ENCODE assay signal across 8 mouse cellular contexts in the genomic region with DNA sequence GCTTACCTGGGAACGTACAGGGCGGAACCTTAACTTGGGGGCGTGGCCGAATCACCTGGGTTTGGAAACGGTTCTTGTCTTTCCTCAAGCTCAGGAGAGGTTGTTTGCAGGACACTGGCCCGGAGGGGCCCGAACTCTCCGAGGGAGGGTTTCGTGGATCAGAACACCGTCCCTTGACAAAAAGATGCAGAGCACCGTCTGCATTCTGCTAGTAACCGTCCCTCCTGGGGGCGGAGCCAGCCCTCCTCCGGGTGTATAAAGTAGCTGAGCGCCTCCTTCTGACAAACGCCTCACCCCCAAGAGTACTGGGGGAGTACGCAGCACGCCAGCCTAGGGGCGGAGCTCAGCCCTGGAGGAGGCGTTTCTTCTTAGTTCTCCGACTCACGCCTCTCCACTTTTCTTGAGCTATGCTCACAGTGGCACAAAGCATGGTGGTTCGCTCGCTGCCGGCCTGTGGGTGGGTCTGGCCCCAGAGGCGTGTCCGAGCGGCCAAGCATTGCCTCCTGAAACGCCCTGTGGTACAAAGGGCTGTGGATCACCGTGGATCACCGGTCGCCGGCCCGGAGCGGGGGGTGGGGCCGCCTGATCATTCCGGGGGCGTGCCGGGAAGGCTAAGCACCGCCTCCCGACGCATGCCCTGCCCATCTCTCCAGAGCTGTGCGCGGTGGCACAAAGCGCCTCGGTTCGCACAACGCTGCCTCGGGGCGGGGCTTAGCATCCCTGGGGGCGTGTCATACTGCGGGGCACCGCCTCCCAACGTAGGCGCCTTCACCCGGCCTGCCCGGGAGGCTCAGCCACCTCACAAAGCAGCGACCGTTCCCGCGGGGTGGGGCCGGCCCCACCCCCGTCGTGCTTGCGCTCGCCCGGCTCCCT. TPM values are rescaled to one million over a fixed set of nuclear protein-coding genes. Genes with fewer than 3 reads are reported as not detected.
DNase-seq lines count a peak whose midpoint lies in the region; ATAC-seq and TF ChIP-seq lines count a peak whose summit lies in the region.

No protein-coding gene starts in this region.

- no peaks in the 10 kb centered on the region for H3K9me3 ChIP-seq in forebrain, embryonic 10.5 days
- H3K9me3 ChIP-seq in heart, embryonic 15.5 days (replicated peaks): no peaks in the 10 kb centered on the region
- H3K9me3 ChIP-seq in liver, embryonic 14.5 days (ENCODE audit: control insufficient read depth, low read length): no peaks in the 10 kb centered on the region
- no peaks in the 10 kb centered on the region for H3K9me3 ChIP-seq in neural tube, embryonic 11.5 days (ENCODE audit: control insufficient read depth, low read length)
- H3K9me3 ChIP-seq in stomach, postnatal 0 days (ENCODE audit: control insufficient read depth, low read length): no peaks in the 10 kb centered on the region

- H3K4me2 ChIP-seq in heart, embryonic 15.5 days: peak overlapping the region; percentile 82
- H3K4me2 ChIP-seq in liver, embryonic 14.5 days (ENCODE audit: low read depth): peak overlapping the region; percentile 73
- H3K4me2 ChIP-seq in neural tube, embryonic 11.5 days (ENCODE audit: low read depth): peak overlapping the region; percentile 81
- peak overlapping the region; percentile 57 for H3K4me2 ChIP-seq in stomach, postnatal 0 days (replicated peaks; ENCODE audit: low read depth)

- peak; percentile 99 to 100 for DNase-seq in CD8-positive naive resting alpha-beta T cell, adult 2 months (ENCODE audit: low read depth in 2 of 2, low spot score in 2 of 2)
- peak; percentile 95 for DNase-seq in c-Kit-positive CD71-negative TER-119-negative erythroid progenitor cells, embryonic 14.5 days (ENCODE audit: low read depth)
- peak; percentile 100 for DNase-seq in forebrain, embryonic 10.5 days (ENCODE audit: extremely low spot score, low spot score)
- DNase-seq in kidney, postnatal 25 days: peak; percentile 99
- peak; percentile 93 to 95 (median 95) for DNase-seq in liver, embryonic 14.5 days (ENCODE audit: low read depth in 3 of 3, low spot score in 3 of 3)
- DNase-seq in neural tube, embryonic 11.5 days (ENCODE audit: low spot score): peak; percentile 100
- peak; percentile 100 for DNase-seq in stomach, postnatal 0 days (ENCODE audit: low spot score)

- no peak for TF ChIP-seq EP300 in liver, embryonic 14.5 days (IDR thresholded peaks at IDR 0.05; ENCODE audit: low read depth)
- no peak for TF ChIP-seq EP300 in stomach, postnatal 0 days (optimal IDR thresholded peaks at IDR 0.05)

- under 1% methylated on average over 67 of the region's 67 CpGs for WGBS in forebrain, embryonic 10.5 days
- under 1% methylated on average over 67 of the region's 67 CpGs for WGBS in heart, embryonic 15.5 days
- WGBS in liver, embryonic 14.5 days (ENCODE audit: insufficient replicate concordance): under 1% methylated on average over 62 of the region's 67 CpGs
- WGBS in neural tube, embryonic 11.5 days: under 1% methylated on average over 58 of the region's 67 CpGs
- WGBS in stomach, postnatal 0 days: under 1% methylated on average over 62 of the region's 67 CpGs

- peak overlapping the region; percentile 63 for H3K9ac ChIP-seq in heart, embryonic 15.5 days
- H3K9ac ChIP-seq in liver, embryonic 14.5 days (replicated peaks): peak overlapping the region; percentile 51
- peak overlapping the region; percentile 65 for H3K9ac ChIP-seq in neural tube, embryonic 11.5 days (ENCODE audit: low read length)
- peak overlapping the region; percentile 95 for H3K9ac ChIP-seq in stomach, postnatal 0 days (ENCODE audit: low read length)

- H3K27me3 ChIP-seq in forebrain, embryonic 10.5 days (ENCODE audit: poor library complexity, severe bottlenecking): no peaks in the 10 kb centered on the region
- no peaks in the 10 kb centered on the region for H3K27me3 ChIP-seq in heart, embryonic 15.5 days
- no peaks in the 10 kb centered on the region for H3K27me3 ChIP-seq in liver, embryonic 14.5 days (ENCODE audit: control insufficient read depth, insufficient read depth, low read length)
- H3K27me3 ChIP-seq in neural tube, embryonic 11.5 days (ENCODE audit: control insufficient read depth, insufficient read depth, low read length): no peaks in the 10 kb centered on the region
- H3K27me3 ChIP-seq in stomach, postnatal 0 days (ENCODE audit: control insufficient read depth, insufficient read depth, low read length): no peaks in the 10 kb centered on the region

- H3K4me1 ChIP-seq in forebrain, embryonic 10.5 days: peaks cover 31% of the 10 kb centered on the region
- H3K4me1 ChIP-seq in heart, embryonic 15.5 days (replicated peaks): peaks cover 27% of the 10 kb centered on the region
- peaks cover 7 to 16% of the 10 kb centered on the region in 2 experiments for H3K4me1 ChIP-seq in liver, embryonic 14.5 days (replicated peaks; ENCODE audit: control insufficient read depth in 2 of 2, insufficient read depth in 2 of 2, low read length in 1 of 2)
- H3K4me1 ChIP-seq in neural tube, embryonic 11.5 days (ENCODE audit: control insufficient read depth, insufficient read depth, low read length): peaks cover 13% of the 10 kb centered on the region
- H3K4me1 ChIP-seq in stomach, postnatal 0 days (replicated peaks; ENCODE audit: control insufficient read depth, insufficient read depth): peaks cover 3% of the 10 kb centered on the region; the same call in 1 of the 2 replicates

- H3K4me3 ChIP-seq in forebrain, embryonic 10.5 days: peak overlapping the region; percentile 86
- H3K4me3 ChIP-seq in heart, embryonic 15.5 days: peak overlapping the region; percentile 90
- peak overlapping the region; percentile 63 to 75 for H3K4me3 ChIP-seq in liver, embryonic 14.5 days (ENCODE audit: insufficient read depth in 1 of 2, low read depth in 2 of 2, low read length in 2 of 2)
- H3K4me3 ChIP-seq in neural tube, embryonic 11.5 days (ENCODE audit: low read depth, low read length): peak overlapping the region; percentile 84
- peak overlapping the region; percentile 57 for H3K4me3 ChIP-seq in stomach, postnatal 0 days (ENCODE audit: low read depth, low read length)

- peaks cover 24% of the 10 kb centered on the region for H3K36me3 ChIP-seq in forebrain, embryonic 10.5 days (replicated peaks)
- H3K36me3 ChIP-seq in heart, embryonic 15.5 days: no peaks in the 10 kb centered on the region
- H3K36me3 ChIP-seq in liver, embryonic 14.5 days (replicated peaks; ENCODE audit: control insufficient read depth, insufficient read depth, low read depth): peaks cover 5% of the 10 kb centered on the region
- peaks cover 4% of the 10 kb centered on the region; the same call in 1 of the 2 replicates for H3K36me3 ChIP-seq in neural tube, embryonic 11.5 days (ENCODE audit: control insufficient read depth, insufficient read depth, low read length)
- no peaks in the 10 kb centered on the region for H3K36me3 ChIP-seq in stomach, postnatal 0 days (ENCODE audit: control insufficient read depth, insufficient read depth, low read length)

- peak; percentile 95 for ATAC-seq in heart, embryonic 15.5 days (replicated peaks; ENCODE audit: insufficient number of reproducible peaks, insufficient read depth, low FRiP score, low read depth)
- peak; percentile 88 for ATAC-seq in liver, embryonic 14.5 days (ENCODE audit: insufficient read depth)
- peak; percentile 92 for ATAC-seq in neural tube, embryonic 11.5 days (ENCODE audit: insufficient read depth, low FRiP score, low TSS enrichment)
- peak; percentile 94 for ATAC-seq in stomach, postnatal 0 days (ENCODE audit: low FRiP score, low TSS enrichment)

- peak overlapping the region; percentile 98 for H3K27ac ChIP-seq in forebrain, embryonic 10.5 days
- H3K27ac ChIP-seq in heart, embryonic 15.5 days: peak overlapping the region; percentile 99
- peak overlapping the region; percentile 68 for H3K27ac ChIP-seq in liver, embryonic 14.5 days
- H3K27ac ChIP-seq in neural tube, embryonic 11.5 days (ENCODE audit: low read depth, low read length): peak overlapping the region; percentile 97
- peak overlapping the region; percentile 90 for H3K27ac ChIP-seq in stomach, postnatal 0 days (replicated peaks)

- TF ChIP-seq CTCF in liver, embryonic 14.5 days (IDR thresholded peaks at IDR 0.05; ENCODE audit: low read depth): peak; percentile 53
- TF ChIP-seq CTCF in stomach, postnatal 0 days (IDR thresholded peaks at IDR 0.05; ENCODE audit: low read depth): peak; percentile 71

RNA-seq across cellular contexts. Expression of a gene that starts 0.5 kb away (rescaled TPM):
- 58.3 and 59.8 TPM in 2 replicates for polyA plus RNA-seq in forebrain, embryonic 10.5 days (2016; fragmentation: Nextera tagmentation; extraction: Ambion mirVana)
- 26.2 and 41.0 TPM in 2 replicates for polyA plus RNA-seq in heart, embryonic 15.5 days (2015; fragmentation: Nextera tagmentation; extraction: Ambion mirVana)
- polyA plus RNA-seq in liver, embryonic 14.5 days (2012; rRNA removed): 25.6 and 26.4 TPM in 2 replicates
- 13.6 and 17.1 TPM in 2 replicates for polyA plus RNA-seq in liver, embryonic 14.5 days (2014; fragmentation: Nextera tagmentation; extraction: Ambion mirVana)
- polyA plus RNA-seq in neural tube, embryonic 11.5 days (2014; fragmentation: Nextera tagmentation; extraction: Ambion mirVana): 81.4 and 84.6 TPM in 2 replicates
- polyA plus RNA-seq in stomach, postnatal 0 days (2015; fragmentation: Nextera tagmentation; extraction: Ambion mirVana): 12.0 and 15.5 TPM in 2 replicates

RNA-seq across cellular contexts. Expression of a gene that starts 20.2 kb away (rescaled TPM):
- 4.4 and 5.1 TPM in 2 replicates for polyA plus RNA-seq in forebrain, embryonic 10.5 days (2016; fragmentation: Nextera tagmentation; extraction: Ambion mirVana)
- 2.3 and 4.1 TPM in 2 replicates for polyA plus RNA-seq in heart, embryonic 15.5 days (2015; fragmentation: Nextera tagmentation; extraction: Ambion mirVana)
- 5.3 and 5.7 TPM in 2 replicates for polyA plus RNA-seq in liver, embryonic 14.5 days (2012; rRNA removed)
- polyA plus RNA-seq in liver, embryonic 14.5 days (2014; fragmentation: Nextera tagmentation; extraction: Ambion mirVana): 2.1 and 2.3 TPM in 2 replicates
- 1.8 and 2.7 TPM in 2 replicates for polyA plus RNA-seq in neural tube, embryonic 11.5 days (2014; fragmentation: Nextera tagmentation; extraction: Ambion mirVana)
- polyA plus RNA-seq in stomach, postnatal 0 days (2015; fragmentation: Nextera tagmentation; extraction: Ambion mirVana): 1.8 and 2.0 TPM in 2 replicates

RNA-seq across cellular contexts. Expression of a gene that starts 36.1 kb away (rescaled TPM):
- polyA plus RNA-seq in forebrain, embryonic 10.5 days (2016; fragmentation: Nextera tagmentation; extraction: Ambion mirVana): 116 and 119 TPM in 2 replicates
- 78.8 and 92.6 TPM in 2 replicates for polyA plus RNA-seq in heart, embryonic 15.5 days (2015; fragmentation: Nextera tagmentation; extraction: Ambion mirVana)
- 14.8 and 16.3 TPM in 2 replicates for polyA plus RNA-seq in liver, embryonic 14.5 days (2012; rRNA removed)
- 24.8 and 26.4 TPM in 2 replicates for polyA plus RNA-seq in liver, embryonic 14.5 days (2014; fragmentation: Nextera tagmentation; extraction: Ambion mirVana)
- polyA plus RNA-seq in neural tube, embryonic 11.5 days (2014; fragmentation: Nextera tagmentation; extraction: Ambion mirVana): 69.8 and 77.0 TPM in 2 replicates
- 40.7 and 41.0 TPM in 2 replicates for polyA plus RNA-seq in stomach, postnatal 0 days (2015; fragmentation: Nextera tagmentation; extraction: Ambion mirVana)

RNA-seq across cellular contexts. Expression of a gene that starts 46.4 kb away (rescaled TPM):
- 31.4 and 32.3 TPM in 2 replicates for polyA plus RNA-seq in forebrain, embryonic 10.5 days (2016; fragmentation: Nextera tagmentation; extraction: Ambion mirVana)
- polyA plus RNA-seq in heart, embryonic 15.5 days (2015; fragmentation: Nextera tagmentation; extraction: Ambion mirVana): 26.1 and 29.8 TPM in 2 replicates
- 14.6 and 15.3 TPM in 2 replicates for polyA plus RNA-seq in liver, embryonic 14.5 days (2012; rRNA removed)
- 17.0 and 21.9 TPM in 2 replicates for polyA plus RNA-seq in liver, embryonic 14.5 days (2014; fragmentation: Nextera tagmentation; extraction: Ambion mirVana)
- 59.8 and 63.8 TPM in 2 replicates for polyA plus RNA-seq in neural tube, embryonic 11.5 days (2014; fragmentation: Nextera tagmentation; extraction: Ambion mirVana)
- polyA plus RNA-seq in stomach, postnatal 0 days (2015; fragmentation: Nextera tagmentation; extraction: Ambion mirVana): 16.5 and 18.2 TPM in 2 replicates

RNA-seq across cellular contexts. Expression of a gene that starts 46.5 kb away (rescaled TPM):
- 19.0 and 20.4 TPM in 2 replicates for polyA plus RNA-seq in forebrain, embryonic 10.5 days (2016; fragmentation: Nextera tagmentation; extraction: Ambion mirVana)
- 12.0 and 16.5 TPM in 2 replicates for polyA plus RNA-seq in heart, embryonic 15.5 days (2015; fragmentation: Nextera tagmentation; extraction: Ambion mirVana)
- polyA plus RNA-seq in liver, embryonic 14.5 days (2012; rRNA removed): 6.1 and 6.6 TPM in 2 replicates
- polyA plus RNA-seq in liver, embryonic 14.5 days (2014; fragmentation: Nextera tagmentation; extraction: Ambion mirVana): 7.7 and 9.0 TPM in 2 replicates
- 13.8 and 17.5 TPM in 2 replicates for polyA plus RNA-seq in neural tube, embryonic 11.5 days (2014; fragmentation: Nextera tagmentation; extraction: Ambion mirVana)
- polyA plus RNA-seq in stomach, postnatal 0 days (2015; fragmentation: Nextera tagmentation; extraction: Ambion mirVana): 22.5 and 25.5 TPM in 2 replicates

Comparison
In these comparisons a context has a peak if more than half of its experiments do, and no peak if none do; other contexts are left out.
1. Peak in every context shown above with its lines: DNase-seq, ATAC-seq, H3K4me3 ChIP-seq and H3K27ac ChIP-seq.